Mouse (Mus musculus) layer of hippocampus, adult 18-20 months (tissue): ENCODE data around the gene Bzw2. TPM values are rescaled to one million over a fixed set of nuclear protein-coding genes. Genes with fewer than 3 reads are reported as not detected.

Source experiments
- DNase-seq, 2 experiments: peaks; one replicate each; pipeline ENCODE4 v3.0.0; 2022; ENCODE audit warnings: low spot score in 2 of 2
- total RNA-seq, 2 experiments: library from RNA; stranded (reverse); gene quantifications; 2 replicates each; pipeline ENCODE4 v1.2.3; 2021

The Bzw2 gene
- total RNA-seq, 2 experiments from 2014 or later: 55.1 to 55.8 TPM

GRCm38 (mm10) chr12:36078101-36078899, 79.6 kb downstream of the Bzw2 start:
- no peak for DNase-seq

DNA sequence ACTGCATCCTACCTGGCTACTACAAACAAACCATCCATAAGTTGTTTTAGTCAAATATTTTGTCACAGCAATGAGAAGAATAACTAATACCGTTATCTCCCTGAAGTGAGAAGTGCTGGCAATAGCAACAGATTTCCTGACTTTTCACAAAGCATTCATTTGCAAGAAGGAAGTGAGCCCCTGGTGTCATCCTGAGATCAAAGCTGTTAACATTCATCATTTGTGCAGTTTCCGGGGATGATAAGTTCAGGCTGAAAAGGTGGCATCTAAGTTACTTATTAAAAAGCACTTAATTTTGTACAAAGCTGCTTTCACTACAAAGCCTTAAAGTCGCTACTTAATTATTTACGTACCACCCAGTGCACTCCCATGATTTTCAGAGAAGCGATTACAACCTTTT, 85.0 kb downstream of the Bzw2 start:
- no peak for DNase-seq

DNA sequence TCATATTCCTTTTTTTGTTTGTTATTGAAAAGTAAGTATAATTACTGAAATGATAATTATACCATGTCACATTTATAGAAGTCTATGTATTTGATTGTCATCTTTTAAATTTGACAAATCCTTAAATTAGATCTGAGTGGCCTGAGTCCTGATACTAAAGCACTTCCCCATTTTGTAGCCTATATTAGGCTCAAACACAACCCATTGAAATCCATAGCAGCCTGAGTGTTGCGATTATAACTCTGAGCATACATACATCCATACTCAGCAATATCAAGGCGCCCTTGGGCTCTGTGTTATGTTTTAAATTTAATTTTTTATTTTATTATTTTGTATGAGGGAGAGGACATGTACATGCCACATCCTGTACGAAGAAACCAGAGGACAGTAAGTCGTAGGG, 87.6 kb downstream of the Bzw2 start:
- no peak for DNase-seq

GRCm38 (mm10) chr12:36067538-36067937, 90.3 kb downstream of the Bzw2 start:
- no peak for DNase-seq

GRCm38 (mm10) chr12:36065911-36066310, 92.0 kb downstream of the Bzw2 start:
- DNase-seq: peak; percentile 23 to 64

DNA sequence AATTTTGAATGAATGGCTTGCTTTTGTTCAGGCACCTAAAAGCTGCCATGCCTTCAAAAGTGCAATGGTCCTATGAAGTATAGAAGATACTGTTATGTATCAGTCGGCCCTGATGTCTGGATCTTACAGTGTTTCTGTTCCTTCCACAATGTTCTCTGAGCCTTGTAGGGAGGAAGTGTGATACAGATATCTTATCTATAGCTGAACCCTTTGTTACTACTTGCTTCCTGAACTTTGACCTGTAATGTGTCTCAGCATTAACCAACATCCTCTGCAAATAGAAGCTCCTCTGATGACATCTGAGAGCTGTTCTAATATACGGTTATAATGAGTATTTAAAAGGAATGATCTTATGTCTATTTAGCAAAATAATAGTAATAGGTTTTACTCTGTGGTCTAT, 100.2 kb downstream of the Bzw2 start:
- no peak for DNase-seq

GRCm38 (mm10) chr12:36050276-36050675, 107.6 kb downstream of the Bzw2 start:
- no peak for DNase-seq

GRCm38 (mm10) chr12:36047593-36047992, 110.3 kb downstream of the Bzw2 start:
- no peak for DNase-seq

- no peak for DNase-seq
Measured at GRCm38 (mm10) chr12:36046196-36046595, 111.7 kb downstream of the Bzw2 start.

- no peak for DNase-seq
Measured at GRCm38 (mm10) chr12:36044691-36045090, 113.2 kb downstream of the Bzw2 start.

- peak; percentile 88 to 95 for DNase-seq
Measured at GRCm38 (mm10) chr12:36042348-36042778, 115.5 kb downstream of the Bzw2 start, which contains the start of gene Tspan13. Tspan13 (minus strand) TSS chr12:36042500.

Other genes starting within 250 kb of the Bzw2 start
- not detected for gene Agr3, start 232.5 kb downstream of the Bzw2 start, total RNA-seq
- not detected for gene Agr2, start 165.2 kb downstream of the Bzw2 start, total RNA-seq
- gene Tspan13, start 115.6 kb downstream of the Bzw2 start, total RNA-seq: 100 to 1,000 TPM; 284 to 286 TPM
- 10 to 100 TPM; 54.3 to 55.3 TPM for gene Ankmy2, start 966 bp downstream of the Bzw2 start, total RNA-seq
- gene Lrrc72, start 95.3 kb upstream of the Bzw2 start, total RNA-seq: not detected
- 1 to 10 TPM; 2.9 to 5.0 TPM for gene Sostdc1, start 156.1 kb upstream of the Bzw2 start, total RNA-seq
- 10 to 100 TPM; 14.7 to 15.3 TPM for gene Ispd, start 223.4 kb upstream of the Bzw2 start, total RNA-seq
- 1 to 10 TPM; 1.9 to 2.2 TPM for gene D630036H23Rik, start 224.1 kb upstream of the Bzw2 start, total RNA-seq